Mouse (Mus musculus): ENCODE measurements around the gene Slc38a11. TPM values are rescaled to one million over a fixed set of nuclear protein-coding genes. Genes with fewer than 3 reads are reported as not detected.

Gene Slc38a11
- total RNA-seq, 1 experiment: 0.13 TPM

DNA sequence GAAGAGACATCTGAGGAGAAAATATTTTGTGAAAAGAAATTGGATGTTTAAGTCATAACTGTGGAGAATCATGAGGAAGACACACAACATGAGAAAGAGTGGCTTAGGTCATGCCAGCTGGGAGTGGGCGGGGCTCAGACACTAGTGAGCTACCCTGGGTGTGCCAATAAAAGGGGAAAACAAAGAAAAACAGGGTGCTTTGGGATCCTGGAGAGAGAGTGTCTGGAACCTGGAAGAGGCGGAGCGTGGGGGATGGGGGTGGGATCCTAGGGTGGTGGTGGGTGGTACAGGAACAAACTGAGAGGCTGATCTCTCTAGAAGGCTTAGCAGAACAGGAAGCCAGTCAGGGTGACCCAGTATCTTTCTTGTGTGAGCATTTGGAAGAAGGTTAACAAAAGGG lies 23.0 kb downstream of the Slc38a11 start:
- DNase-seq (ENCODE audit: low read depth, low spot score): peak; percentile 54
- Histone ChIP-seq H3K9me3 (ENCODE audit: control insufficient read depth, insufficient read depth, low read depth, low read length) (no peaks in the 10 kb centered on the region), H3K4me1 (ENCODE audit: control insufficient read depth in 2 of 2, insufficient read depth in 2 of 2, low read length in 2 of 2, poor library complexity in 1 of 2) (no peaks in the 10 kb centered on the region), H3K9ac (ENCODE audit: insufficient read depth, low read depth, low read length, poor library complexity, severe bottlenecking) (no peak overlapping the region), H3K36me3 (ENCODE audit: control insufficient read depth, insufficient read depth, low read length, poor library complexity, severe bottlenecking) (no peaks in the 10 kb centered on the region), H3K4me3 (ENCODE audit: insufficient read depth in 1 of 2, low read depth in 1 of 2, low read length in 2 of 2, poor library complexity in 1 of 2, severe bottlenecking in 1 of 2) (no peak overlapping the region), H3K27ac (ENCODE audit: insufficient read depth, low read depth, low read length, poor library complexity, severe bottlenecking) (no peak overlapping the region)
- TF ChIP-seq HCFC1 (IDR thresholded peaks at IDR 0.05; ENCODE audit: borderline replicate concordance, insufficient read depth, low read length) (no peak), ZC3H11A (IDR thresholded peaks at IDR 0.05; ENCODE audit: borderline replicate concordance, low read depth, low read length) (no peak), MAFK (IDR thresholded peaks at IDR 0.05; ENCODE audit: insufficient read depth, low read depth, low read length) (no peak)
- in situ Hi-C loops (cut with MboI; ENCODE audit: low sequenced_read_pairs in 2 of 2, unreplicated experiment in 2 of 2): loop anchor here in 1 of 2 experiments (25.0 kb wide), 1 partner anchor 204 kb away; no protein-coding TSS in a partner anchor

DNA sequence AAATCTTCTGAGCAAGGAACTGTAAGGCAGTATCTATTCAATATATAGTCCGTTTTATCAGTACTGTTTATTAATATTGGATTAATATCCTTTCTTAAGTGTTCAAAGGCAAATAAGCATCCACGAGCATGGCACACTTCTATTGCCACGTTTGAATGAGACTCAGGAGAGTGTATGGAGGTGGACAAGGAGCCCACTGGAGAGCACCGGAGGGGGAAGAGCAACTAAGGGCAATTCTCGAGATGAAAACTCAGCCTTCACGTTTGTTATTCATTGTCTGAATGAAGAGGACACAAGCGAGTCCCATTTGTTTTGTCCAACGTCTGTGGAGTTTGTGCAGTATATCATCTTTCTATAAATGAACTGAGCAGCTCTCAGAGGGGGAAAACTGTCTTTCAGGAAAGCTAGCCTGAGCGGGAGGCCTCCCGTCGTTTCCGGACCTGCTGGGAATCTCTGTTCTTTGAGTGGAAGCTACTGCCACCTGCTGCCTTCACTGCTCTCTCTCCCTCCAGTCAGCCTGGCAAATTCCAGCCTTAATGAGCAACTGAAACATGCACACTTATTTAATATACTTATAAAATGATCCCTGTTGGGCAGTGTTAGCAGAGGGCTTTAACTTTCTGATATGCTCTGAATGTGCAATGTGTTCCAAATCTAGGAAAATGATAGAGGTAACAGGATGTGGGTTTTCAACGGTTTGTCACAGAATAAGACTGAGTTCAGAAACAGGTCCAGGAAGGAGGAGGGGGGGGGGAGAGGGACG lies 26.3 kb downstream of the Slc38a11 start:
- H3K27ac ChIP-seq (ENCODE audit: insufficient read depth, low read depth, low read length, poor library complexity, severe bottlenecking): no peak overlapping the region
- peak; percentile 25 for DNase-seq (ENCODE audit: low read depth, low spot score)
- H3K4me1 ChIP-seq (ENCODE audit: control insufficient read depth in 2 of 2, insufficient read depth in 2 of 2, low read length in 2 of 2, poor library complexity in 1 of 2): no peaks in the 10 kb centered on the region
- in situ Hi-C loops (cut with MboI; ENCODE audit: low sequenced_read_pairs in 2 of 2, unreplicated experiment in 2 of 2): loop anchor here (10.0 to 25.0 kb wide), 2 partner anchors 193 to 200 kb away; no protein-coding TSS in a partner anchor
- no peak overlapping the region for H3K4me3 ChIP-seq (ENCODE audit: insufficient read depth in 1 of 2, low read depth in 1 of 2, low read length in 2 of 2, poor library complexity in 1 of 2, severe bottlenecking in 1 of 2)
- peak; percentile 16; the same call in 1 of the 2 replicates for TF ChIP-seq ZC3H11A (IDR thresholded peaks at IDR 0.05; ENCODE audit: borderline replicate concordance, low read depth, low read length)
- no peak for TF ChIP-seq ZNF384 (IDR thresholded peaks at IDR 0.05; ENCODE audit: low read depth, low read length)
- no peaks in the 10 kb centered on the region for H3K9me3 ChIP-seq (ENCODE audit: control insufficient read depth, insufficient read depth, low read depth, low read length)
- no peaks in the 10 kb centered on the region for H3K36me3 ChIP-seq (ENCODE audit: control insufficient read depth, insufficient read depth, low read length, poor library complexity, severe bottlenecking)
- H3K9ac ChIP-seq (ENCODE audit: insufficient read depth, low read depth, low read length, poor library complexity, severe bottlenecking): no peak overlapping the region

DNA sequence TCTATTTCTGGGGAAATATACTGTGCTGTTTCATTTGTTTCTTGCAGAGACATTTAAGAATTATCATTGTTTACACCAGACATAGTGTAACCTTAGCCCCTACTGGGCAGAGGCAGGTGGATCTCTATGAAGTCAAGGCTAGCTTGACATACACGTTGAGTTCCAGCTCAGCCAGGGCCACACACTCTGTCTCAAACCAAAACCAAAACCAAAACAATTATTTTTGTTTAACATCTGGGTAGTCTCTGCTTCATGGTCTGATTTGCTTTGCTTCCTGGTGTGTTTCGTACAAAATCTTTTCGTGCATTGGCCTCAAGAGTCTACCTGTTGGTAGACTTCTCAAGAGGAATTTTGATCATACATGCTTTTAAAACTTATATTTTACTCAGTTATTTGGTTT lies 27.2 kb downstream of the Slc38a11 start:
- Histone ChIP-seq H3K27ac (ENCODE audit: insufficient read depth, low read depth, low read length, poor library complexity, severe bottlenecking) (no peak overlapping the region), H3K4me3 (ENCODE audit: insufficient read depth in 1 of 2, low read depth in 1 of 2, low read length in 2 of 2, poor library complexity in 1 of 2, severe bottlenecking in 1 of 2) (no peak overlapping the region), H3K4me1 (ENCODE audit: control insufficient read depth in 2 of 2, insufficient read depth in 2 of 2, low read length in 2 of 2, poor library complexity in 1 of 2) (no peaks in the 10 kb centered on the region), H3K36me3 (ENCODE audit: control insufficient read depth, insufficient read depth, low read length, poor library complexity, severe bottlenecking) (no peaks in the 10 kb centered on the region), H3K9me3 (ENCODE audit: control insufficient read depth, insufficient read depth, low read depth, low read length) (no peaks in the 10 kb centered on the region), H3K9ac (ENCODE audit: insufficient read depth, low read depth, low read length, poor library complexity, severe bottlenecking) (no peak overlapping the region)
- DNase-seq (ENCODE audit: low read depth, low spot score): no peak
- in situ Hi-C loops (cut with MboI; ENCODE audit: low sequenced_read_pairs in 2 of 2, unreplicated experiment in 2 of 2): loop anchor here (10.0 to 25.0 kb wide), 2 partner anchors 192 to 199 kb away; no protein-coding TSS in a partner anchor
- TF ChIP-seq MAFK (IDR thresholded peaks at IDR 0.05; ENCODE audit: insufficient read depth, low read depth, low read length): no peak

DNA sequence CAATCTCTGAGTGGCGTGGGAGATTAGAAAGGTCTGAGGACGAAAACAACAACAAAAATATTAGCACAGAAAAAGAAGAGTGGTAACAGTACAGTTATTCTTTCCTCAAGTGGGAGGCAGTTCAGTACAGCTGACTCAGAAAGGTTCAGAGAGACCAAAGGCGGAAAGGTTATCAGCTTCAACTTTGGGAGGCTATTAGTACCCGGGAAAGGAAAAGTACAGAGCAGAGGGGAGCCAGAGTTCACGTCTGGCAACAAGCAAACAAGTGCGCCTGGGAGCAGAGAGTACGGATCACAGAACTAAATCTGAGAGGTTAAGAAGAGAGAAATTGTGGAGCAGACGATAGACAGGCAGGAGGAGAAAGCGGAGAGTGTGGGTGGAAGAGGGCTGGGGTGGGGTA lies 29.7 kb downstream of the Slc38a11 start:
- Histone ChIP-seq H3K36me3 (ENCODE audit: control insufficient read depth, insufficient read depth, low read length, poor library complexity, severe bottlenecking) (no peaks in the 10 kb centered on the region), H3K27ac (ENCODE audit: insufficient read depth, low read depth, low read length, poor library complexity, severe bottlenecking) (no peak overlapping the region), H3K4me3 (ENCODE audit: insufficient read depth in 1 of 2, low read depth in 1 of 2, low read length in 2 of 2, poor library complexity in 1 of 2, severe bottlenecking in 1 of 2) (peak overlapping the region in 1 of 2 experiments; percentile 17; a peak in 1 of 4 replicates), H3K9ac (ENCODE audit: insufficient read depth, low read depth, low read length, poor library complexity, severe bottlenecking) (no peak overlapping the region), H3K4me1 (ENCODE audit: control insufficient read depth in 2 of 2, insufficient read depth in 2 of 2, low read length in 2 of 2, poor library complexity in 1 of 2) (no peaks in the 10 kb centered on the region), H3K9me3 (ENCODE audit: control insufficient read depth, insufficient read depth, low read depth, low read length) (no peaks in the 10 kb centered on the region)
- in situ Hi-C loops (cut with MboI; ENCODE audit: low sequenced_read_pairs in 2 of 2, unreplicated experiment in 2 of 2): loop anchor here (10.0 to 25.0 kb wide), 2 partner anchors 189 to 197 kb away; no protein-coding TSS in a partner anchor
- no peak for TF ChIP-seq MAFK (IDR thresholded peaks at IDR 0.05; ENCODE audit: insufficient read depth, low read depth, low read length)
- TF ChIP-seq CHD2 (IDR thresholded peaks at IDR 0.05; ENCODE audit: low read depth, low read length): no peak
- TF ChIP-seq ZNF384 (IDR thresholded peaks at IDR 0.05; ENCODE audit: low read depth, low read length): no peak
- TF ChIP-seq HCFC1 (IDR thresholded peaks at IDR 0.05; ENCODE audit: borderline replicate concordance, insufficient read depth, low read length): no peak
- TF ChIP-seq ZC3H11A (IDR thresholded peaks at IDR 0.05; ENCODE audit: borderline replicate concordance, low read depth, low read length): no peak
- DNase-seq (ENCODE audit: low read depth, low spot score): no peak

DNA sequence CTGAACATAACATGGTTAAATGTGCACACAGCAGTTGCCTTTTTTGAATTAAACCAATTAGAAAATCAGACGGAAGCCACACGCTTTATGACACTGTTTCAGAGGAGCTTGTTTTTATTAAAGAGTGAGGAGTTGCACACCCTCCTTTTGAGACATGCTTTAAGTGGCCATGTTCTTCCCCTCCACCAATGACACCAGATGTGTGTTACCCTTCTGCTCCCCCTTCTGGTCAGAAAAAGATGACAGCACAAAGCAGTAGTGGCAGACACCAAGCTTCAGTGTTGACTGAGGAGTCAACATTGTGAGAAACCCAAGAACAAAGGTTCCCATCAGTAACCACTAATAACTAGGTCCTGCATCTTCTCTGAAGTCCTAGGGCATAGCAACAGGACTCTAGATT lies 32.5 kb downstream of the Slc38a11 start:
- no peak overlapping the region for H3K27ac ChIP-seq (ENCODE audit: insufficient read depth, low read depth, low read length, poor library complexity, severe bottlenecking)
- no peaks in the 10 kb centered on the region for H3K36me3 ChIP-seq (ENCODE audit: control insufficient read depth, insufficient read depth, low read length, poor library complexity, severe bottlenecking)
- H3K9me3 ChIP-seq (ENCODE audit: control insufficient read depth, insufficient read depth, low read depth, low read length): no peaks in the 10 kb centered on the region
- peak; percentile 66 for DNase-seq (ENCODE audit: low read depth, low spot score)
- in situ Hi-C loops (cut with MboI; ENCODE audit: low sequenced_read_pairs in 2 of 2, unreplicated experiment in 2 of 2): loop anchor here (10.0 to 25.0 kb wide), 2 partner anchors 187 to 194 kb away; no protein-coding TSS in a partner anchor
- no peak overlapping the region for H3K9ac ChIP-seq (ENCODE audit: insufficient read depth, low read depth, low read length, poor library complexity, severe bottlenecking)
- TF ChIP-seq ZC3H11A (IDR thresholded peaks at IDR 0.05; ENCODE audit: borderline replicate concordance, low read depth, low read length) (peak; percentile 43; the same call in 1 of the 2 replicates), CHD2 (IDR thresholded peaks at IDR 0.05; ENCODE audit: low read depth, low read length) (no peak), MAFK (IDR thresholded peaks at IDR 0.05; ENCODE audit: insufficient read depth, low read depth, low read length) (no peak)
- H3K4me3 ChIP-seq (ENCODE audit: insufficient read depth in 1 of 2, low read depth in 1 of 2, low read length in 2 of 2, poor library complexity in 1 of 2, severe bottlenecking in 1 of 2): no peak overlapping the region
- H3K4me1 ChIP-seq (ENCODE audit: control insufficient read depth in 2 of 2, insufficient read depth in 2 of 2, low read length in 2 of 2, poor library complexity in 1 of 2): no peaks in the 10 kb centered on the region

Measured in ES-E14 (cell line).